29 mouse cellular contexts compared by ENCODE assay signal in genomic region chr2:30925181-30925580, GRCm38 (mm10). TPM values are rescaled to one million over a fixed set of nuclear protein-coding genes. Genes with fewer than 3 reads are reported as not detected.
DNase-seq lines count a peak whose midpoint lies in the region; ATAC-seq and TF ChIP-seq lines count a peak whose summit lies in the region.
"Had no signal": no experiment of that assay in that cellular context is flagged by ENCODE, and none has a peak within 500 bp of the region (broad histone marks: within the 10 kb centered on the region; RNA-seq: fewer than 3 reads in every experiment).

No protein-coding gene starts in this region.

- no peaks in the 10 kb centered on the region for H3K27me3 ChIP-seq in lung, postnatal 0 days (replicated peaks; ENCODE audit: insufficient read depth, low read length)
- no peaks in the 10 kb centered on the region for H3K27me3 ChIP-seq in limb, embryonic 10.5 days (ENCODE audit: low read depth, poor library complexity, severe bottlenecking)
- H3K27me3 ChIP-seq: forebrain, embryonic 13.5 days; heart, embryonic 15.5 days; hindbrain, embryonic 12.5 days; limb, embryonic 12.5 days had no signal

- ATAC-seq in lung, postnatal 0 days = no peak
- ATAC-seq in inflammation-experienced regulatory T-cells, adult 6 months = no peak
- ATAC-seq: forebrain, embryonic 13.5 days; hindbrain, postnatal 0 days; intestine, embryonic 16.5 days; midbrain, embryonic 16.5 days had no signal

- H3K4me1 ChIP-seq in lung, postnatal 0 days (ENCODE audit: insufficient read depth, low read depth, low read length) = peaks cover 17% of the 10 kb centered on the region; the same call in 1 of the 2 replicates
- H3K4me1 ChIP-seq in limb, embryonic 10.5 days = peaks cover 35% of the 10 kb centered on the region

- TF ChIP-seq CTCF in lung, postnatal 0 days (IDR thresholded peaks at IDR 0.05) = no peak

- DNase-seq in adrenal gland, postnatal 10 days = peak; percentile 38
- no peak for DNase-seq in adrenal gland, adult 8-10 months
- no peak for DNase-seq in lung, postnatal 0 days (ENCODE audit: low spot score)
- no peak for DNase-seq in lung, postnatal 4 days
- peak; percentile 49 for DNase-seq in Muller cell, postnatal 12 days (ENCODE audit: inconsistent ontology term)
- no peak for DNase-seq in limb, embryonic 10.5 days (ENCODE audit: low spot score)
- DNase-seq in ovary, postnatal 10 days (ENCODE audit: low spot score) = no peak
- DNase-seq: cerebellum, adult 8-10 months; cerebellum, postnatal 36 days; gastrocnemius, postnatal 14 days; kidney, adult 9 months; kidney, postnatal 10 days; layer of hippocampus, postnatal 36 days; right cerebral cortex, postnatal 4 days; thymus, adult 2 months; thymus, postnatal 4 days had no signal

- 76% methylated on average over 4 of the region's 4 CpGs for WGBS in lung, postnatal 0 days
- 83% methylated on average over 4 of the region's 4 CpGs for whole genome bisulfite sequencing in limb, embryonic 10.5 days

- no peak for TF ChIP-seq EP300 in lung, postnatal 0 days (IDR thresholded peaks at IDR 0.05)

- no peak overlapping the region for H3K9ac ChIP-seq in lung, postnatal 0 days (replicated peaks; ENCODE audit: low read depth)
- H3K9ac ChIP-seq: forebrain, embryonic 13.5 days; heart, embryonic 15.5 days; hindbrain, embryonic 12.5 days; limb, embryonic 12.5 days had no signal

- H3K36me3 ChIP-seq in lung, postnatal 0 days (ENCODE audit: insufficient read depth, low read length) = no peaks in the 10 kb centered on the region
- no peaks in the 10 kb centered on the region for H3K36me3 ChIP-seq in limb, embryonic 10.5 days
- H3K36me3 ChIP-seq: G1E; heart, embryonic 15.5 days; hindbrain, embryonic 12.5 days; limb, embryonic 12.5 days had no signal

- H3K4me2 ChIP-seq in lung, postnatal 0 days (replicated peaks; ENCODE audit: low read depth, low read length) = no peak overlapping the region
- H3K4me2 ChIP-seq: forebrain, embryonic 13.5 days; heart, embryonic 15.5 days; hindbrain, embryonic 12.5 days; limb, embryonic 12.5 days; liver, embryonic 11.5 days had no signal

- no peak overlapping the region for H3K4me3 ChIP-seq in lung, postnatal 0 days (ENCODE audit: low read depth, low read length)
- no peak overlapping the region for H3K4me3 ChIP-seq in limb, embryonic 10.5 days
- H3K4me3 ChIP-seq: forebrain, embryonic 13.5 days; heart, embryonic 15.5 days; hindbrain, embryonic 12.5 days; limb, embryonic 12.5 days had no signal

- 0 out of 2 replicates have a peak overlapping the region, but pooled peaks have one; percentile 12 for H3K27ac ChIP-seq in lung, postnatal 0 days (ENCODE audit: low read length)
- H3K27ac ChIP-seq in limb, embryonic 10.5 days = 0 out of 2 replicates have a peak overlapping the region, but pooled peaks have one; percentile 25
- H3K27ac ChIP-seq: forebrain, embryonic 13.5 days; heart, embryonic 15.5 days; hindbrain, embryonic 12.5 days; hindbrain, postnatal 0 days; limb, embryonic 12.5 days; macrophage; stomach, postnatal 0 days had no signal

- no peaks in the 10 kb centered on the region for H3K9me3 ChIP-seq in lung, postnatal 0 days (ENCODE audit: low read length)
- no peaks in the 10 kb centered on the region for H3K9me3 ChIP-seq in limb, embryonic 10.5 days (replicated peaks)
- H3K9me3 ChIP-seq: forebrain, embryonic 13.5 days; G1E; heart, embryonic 15.5 days; hindbrain, embryonic 12.5 days; limb, embryonic 12.5 days had no signal

RNA-seq across cellular contexts. Expression of gene Ptges, which starts 4.5 kb away (rescaled TPM):
- total RNA-seq in adrenal gland, postnatal 10 days (2021) = 10 to 100 TPM in 1 of 2 experiments, 1 to 10 TPM in 1; 9.1 to 12.0 TPM
- total RNA-seq in adrenal gland, adult 8-10 months (2022) = 10 to 100 TPM; 18.6 to 50.4 (median 35.4) TPM
- polyA plus RNA-seq in lung, postnatal 0 days (2015; fragmentation: Nextera tagmentation; extraction: Ambion mirVana) = 20.0 and 29.8 TPM in 2 replicates
- 10.1 and 11.8 TPM in 2 replicates for polyA plus RNA-seq in limb, embryonic 10.5 days (2016; fragmentation: Nextera tagmentation; extraction: Ambion mirVana)
- polyA plus RNA-seq in inflammation-experienced regulatory T-cells, adult 6 months (2017; shearing (Covaris generic)) = not detected
- total RNA-seq: neutrophil, adult 5-6 weeks had no signal
- polyA plus RNA-seq: G1E had no signal

RNA-seq across cellular contexts. Expression of gene Tor1b, which starts 27.6 kb away (rescaled TPM):
- 10 to 100 TPM; 38.8 to 44.0 TPM for total RNA-seq in adrenal gland, postnatal 10 days (2021)
- 10 to 100 TPM; 60.4 to 66.7 (median 65.7) TPM for total RNA-seq in adrenal gland, adult 8-10 months (2022)
- polyA plus RNA-seq in lung, postnatal 0 days (2015; fragmentation: Nextera tagmentation; extraction: Ambion mirVana) = 23.3 and 24.6 TPM in 2 replicates
- 26.7 and 27.6 TPM in 2 replicates for polyA plus RNA-seq in limb, embryonic 10.5 days (2016; fragmentation: Nextera tagmentation; extraction: Ambion mirVana)
- 10 to 100 TPM; 15.6 to 26.9 (median 22.2) TPM for polyA plus RNA-seq in inflammation-experienced regulatory T-cells, adult 6 months (2017; shearing (Covaris generic))

RNA-seq across cellular contexts. Expression of gene Tor1a, which starts 42.6 kb away (rescaled TPM):
- total RNA-seq in adrenal gland, postnatal 10 days (2021) = 10 to 100 TPM; 32.5 to 35.7 TPM
- 10 to 100 TPM; 32.6 to 42.3 (median 37.4) TPM for total RNA-seq in adrenal gland, adult 8-10 months (2022)
- 54.6 and 57.5 TPM in 2 replicates for polyA plus RNA-seq in lung, postnatal 0 days (2015; fragmentation: Nextera tagmentation; extraction: Ambion mirVana)
- polyA plus RNA-seq in limb, embryonic 10.5 days (2016; fragmentation: Nextera tagmentation; extraction: Ambion mirVana) = 76.7 and 77.7 TPM in 2 replicates
- polyA plus RNA-seq in inflammation-experienced regulatory T-cells, adult 6 months (2017; shearing (Covaris generic)) = 10 to 100 TPM; 60.5 to 73.3 (median 72.6) TPM

RNA-seq across cellular contexts. Expression of gene BC005624, which starts 56.8 kb away (rescaled TPM):
- 10 to 100 TPM; 26.4 to 30.1 TPM for total RNA-seq in adrenal gland, postnatal 10 days (2021)
- 10 to 100 TPM; 47.0 to 55.8 (median 53.3) TPM for total RNA-seq in adrenal gland, adult 8-10 months (2022)
- 41.0 and 43.6 TPM in 2 replicates for polyA plus RNA-seq in lung, postnatal 0 days (2015; fragmentation: Nextera tagmentation; extraction: Ambion mirVana)
- 47.1 and 50.5 TPM in 2 replicates for polyA plus RNA-seq in limb, embryonic 10.5 days (2016; fragmentation: Nextera tagmentation; extraction: Ambion mirVana)
- polyA plus RNA-seq in inflammation-experienced regulatory T-cells, adult 6 months (2017; shearing (Covaris generic)) = 100 to 1,000 TPM in 1 of 3 experiments, 10 to 100 TPM in 2; 67.1 to 103 (median 93.7) TPM

RNA-seq across cellular contexts. Expression of gene Usp20, which starts 56.9 kb away (rescaled TPM):
- 10 to 100 TPM; 17.6 to 22.5 TPM for total RNA-seq in adrenal gland, postnatal 10 days (2021)
- total RNA-seq in adrenal gland, adult 8-10 months (2022) = 10 to 100 TPM; 32.6 to 45.6 (median 42.3) TPM
- 8.4 and 9.6 TPM in 2 replicates for polyA plus RNA-seq in lung, postnatal 0 days (2015; fragmentation: Nextera tagmentation; extraction: Ambion mirVana)
- polyA plus RNA-seq in limb, embryonic 10.5 days (2016; fragmentation: Nextera tagmentation; extraction: Ambion mirVana) = 10.9 and 18.1 TPM in 2 replicates
- 10 to 100 TPM; 11.9 to 27.4 (median 16.7) TPM for polyA plus RNA-seq in inflammation-experienced regulatory T-cells, adult 6 months (2017; shearing (Covaris generic))

Comparison
In these comparisons a context has a peak if more than half of its experiments do, and no peak if none do; other contexts are left out.
1. DNase-seq: peak in adrenal gland, postnatal 10 days (single experiment) and Muller cell, postnatal 12 days (single experiment); none in adrenal gland, adult 8-10 months (single experiment), lung, postnatal 0 days (single experiment), lung, postnatal 4 days (0 of 2), limb, embryonic 10.5 days (single experiment) and ovary, postnatal 10 days (single experiment).
2. RNA of gene Ptges, which starts 4.5 kb away (polyA plus RNA-seq): 20.0 to 29.8 TPM in lung, postnatal 0 days and 10.1 to 11.8 TPM in limb, embryonic 10.5 days; not detected in inflammation-experienced regulatory T-cells, adult 6 months; every median in the first group is over 10 times any median in the second.